Mouse (Mus musculus): ENCODE data around the gene Olfr1427. TPM values are rescaled to one million over a fixed set of nuclear protein-coding genes. Genes with fewer than 3 reads are reported as not detected.
"Not testable (repeated sequence)": the region's sequence is repeated elsewhere in the genome, so short reads cannot be mapped to it uniquely, and the experiment has no call there.

Olfr1427 gene
- polyA plus RNA-seq, 1 experiment from 2014 or later = not detected

- H3K27me3 ChIP-seq (ENCODE audit: insufficient read depth, low read length) = no peaks in the 10 kb centered on the region
- ATAC-seq (replicated peaks; ENCODE audit: low FRiP score, low read depth) = no peak
- no peak overlapping the region for H3K27ac ChIP-seq
- TF ChIP-seq CTCF (IDR thresholded peaks at IDR 0.05; ENCODE audit: low read depth) = no peak
- H3K9me3 ChIP-seq (replicated peaks; ENCODE audit: low read length) = no peaks in the 10 kb centered on the region
- no peak for DNase-seq (ENCODE audit: low spot score)
- no peak overlapping the region for H3K4me3 ChIP-seq (replicated peaks; ENCODE audit: low read depth, low read length)
- no peaks in the 10 kb centered on the region for H3K36me3 ChIP-seq (ENCODE audit: insufficient read depth, low read length)
- H3K9ac ChIP-seq (ENCODE audit: low read depth, low read length) = no peak overlapping the region
- no peaks in the 10 kb centered on the region for H3K4me1 ChIP-seq (replicated peaks; ENCODE audit: insufficient read depth, low read length)
- H3K4me2 ChIP-seq (ENCODE audit: low read length) = no peak overlapping the region
- WGBS = 67% methylated on average over 1 of the region's 1 CpGs
Measured at GRCm38 (mm10) chr19:12113807-12114206, 10.7 kb upstream of the Olfr1427 start.

- ATAC-seq (replicated peaks; ENCODE audit: low FRiP score, low read depth) = no peak
- Histone ChIP-seq H3K4me1 (replicated peaks; ENCODE audit: insufficient read depth, low read length) (no peaks in the 10 kb centered on the region), H3K4me2 (ENCODE audit: low read length) (no peak overlapping the region), H3K4me3 (replicated peaks; ENCODE audit: low read depth, low read length) (no peak overlapping the region), H3K27me3 (ENCODE audit: insufficient read depth, low read length) (no peaks in the 10 kb centered on the region), H3K9ac (ENCODE audit: low read depth, low read length) (no peak overlapping the region), H3K9me3 (replicated peaks; ENCODE audit: low read length) (no peaks in the 10 kb centered on the region), H3K27ac (no peak overlapping the region), H3K36me3 (ENCODE audit: insufficient read depth, low read length) (no peaks in the 10 kb centered on the region)
- TF ChIP-seq CTCF (IDR thresholded peaks at IDR 0.05; ENCODE audit: low read depth) = no peak
- 63% methylated on average over 1 of the region's 1 CpGs for WGBS
- DNase-seq (ENCODE audit: low spot score) = no peak
Measured at GRCm38 (mm10) chr19:12104541-12104940, 1.4 kb upstream of the Olfr1427 start.

DNA sequence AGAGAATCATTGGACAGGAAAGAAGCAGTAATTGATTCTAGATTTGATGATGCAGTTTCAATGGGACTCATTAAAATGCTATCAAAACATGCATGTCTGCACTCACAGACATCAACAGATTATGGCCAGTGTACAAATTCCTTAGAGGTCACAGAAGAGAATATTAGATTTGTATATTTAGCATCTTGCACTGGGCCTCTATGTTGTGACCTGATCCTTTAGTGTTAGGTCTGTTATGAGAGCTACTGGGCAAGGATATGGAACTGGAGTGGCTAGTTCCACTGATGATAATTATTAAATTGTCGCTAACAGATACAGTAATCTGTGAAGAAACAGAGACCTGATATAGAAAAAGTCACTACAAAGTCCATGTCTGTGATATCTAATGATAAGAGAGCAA lies 11.2 kb downstream of the Olfr1427 start, which contains the start of gene Olfr1426:
Gene Olfr1426 (minus strand): TSS at position 101 of the 400 bp plus-strand sequence.
- H3K9ac ChIP-seq (ENCODE audit: low read depth, low read length) = no peak within 1 kb of the TSS
- TF ChIP-seq CTCF (IDR thresholded peaks at IDR 0.05; ENCODE audit: low read depth) = no peak
- H3K27me3 ChIP-seq (ENCODE audit: insufficient read depth, low read length) = no peaks in the 10 kb centered on the region
- H3K36me3 ChIP-seq (ENCODE audit: insufficient read depth, low read length) = no peaks in the 10 kb centered on the region
- no peak for ATAC-seq (replicated peaks; ENCODE audit: low FRiP score, low read depth)
- no peaks in the 10 kb centered on the region for H3K9me3 ChIP-seq (replicated peaks; ENCODE audit: low read length)
- H3K27ac ChIP-seq = no peak within 1 kb of the TSS
- no peaks in the 10 kb centered on the region for H3K4me1 ChIP-seq (replicated peaks; ENCODE audit: insufficient read depth, low read length)
- no peak for DNase-seq (ENCODE audit: low spot score)
- 84% methylated on average over 1 of the region's 1 CpGs for WGBS
- no peak within 1 kb of the TSS for H3K4me3 ChIP-seq (replicated peaks; ENCODE audit: low read depth, low read length)
- no peak within 1 kb of the TSS for H3K4me2 ChIP-seq (ENCODE audit: low read length)

- not testable (repeated sequence) for H3K27ac ChIP-seq; H3K4me2 ChIP-seq (ENCODE audit: low read length); H3K27me3 ChIP-seq (ENCODE audit: insufficient read depth, low read length); DNase-seq (ENCODE audit: low spot score); H3K36me3 ChIP-seq (ENCODE audit: insufficient read depth, low read length); ATAC-seq (replicated peaks; ENCODE audit: low FRiP score, low read depth); H3K4me3 ChIP-seq (replicated peaks; ENCODE audit: low read depth, low read length); H3K9me3 ChIP-seq (replicated peaks; ENCODE audit: low read length); H3K4me1 ChIP-seq (replicated peaks; ENCODE audit: insufficient read depth, low read length); H3K9ac ChIP-seq (ENCODE audit: low read depth, low read length)
- 83% methylated on average over 4 of the region's 4 CpGs for WGBS
Measured at GRCm38 (mm10) chr19:12077631-12078030, 25.5 kb downstream of the Olfr1427 start, which contains the start of gene Olfr1425. Olfr1425 (minus strand) TSS chr19:12077731.

DNA sequence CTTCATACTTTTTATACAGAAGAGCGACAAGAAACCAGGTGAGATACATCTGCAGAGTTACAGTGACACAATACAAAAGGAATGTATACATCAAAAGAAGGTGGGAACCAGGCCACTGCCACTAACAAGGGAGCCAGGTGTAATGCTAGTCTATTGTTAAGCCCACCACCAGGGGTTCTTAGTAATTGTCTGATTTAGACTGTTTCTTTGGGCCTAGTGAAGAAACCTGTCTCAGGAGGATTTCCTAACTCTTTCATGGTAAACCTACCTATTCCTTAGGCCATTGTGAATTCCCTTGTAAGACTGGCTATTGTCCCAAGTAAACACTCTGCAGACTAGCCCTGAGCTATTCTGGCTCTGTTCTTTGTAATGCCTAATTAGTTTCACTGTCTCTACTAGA lies 33.6 kb downstream of the Olfr1427 start:
- not testable (repeated sequence) for H3K9me3 ChIP-seq (replicated peaks; ENCODE audit: low read length); H3K27me3 ChIP-seq (ENCODE audit: insufficient read depth, low read length); H3K4me1 ChIP-seq (replicated peaks; ENCODE audit: insufficient read depth, low read length); ATAC-seq (replicated peaks; ENCODE audit: low FRiP score, low read depth); H3K36me3 ChIP-seq (ENCODE audit: insufficient read depth, low read length); H3K4me3 ChIP-seq (replicated peaks; ENCODE audit: low read depth, low read length); DNase-seq (ENCODE audit: low spot score); H3K27ac ChIP-seq; H3K4me2 ChIP-seq (ENCODE audit: low read length); H3K9ac ChIP-seq (ENCODE audit: low read depth, low read length)
- 85% methylated on average over 1 of the region's 1 CpGs for WGBS

GRCm38 (mm10) chr19:12067806-12068205 lies 35.3 kb downstream of the Olfr1427 start:
- not testable (repeated sequence) for DNase-seq (ENCODE audit: low spot score); H3K4me1 ChIP-seq (replicated peaks; ENCODE audit: insufficient read depth, low read length); H3K27me3 ChIP-seq (ENCODE audit: insufficient read depth, low read length); H3K27ac ChIP-seq; H3K4me3 ChIP-seq (replicated peaks; ENCODE audit: low read depth, low read length); H3K36me3 ChIP-seq (ENCODE audit: insufficient read depth, low read length); H3K9me3 ChIP-seq (replicated peaks; ENCODE audit: low read length); ATAC-seq (replicated peaks; ENCODE audit: low FRiP score, low read depth); H3K9ac ChIP-seq (ENCODE audit: low read depth, low read length); H3K4me2 ChIP-seq (ENCODE audit: low read length)
- WGBS = 64% methylated on average over 1 of the region's 1 CpGs

- not testable (repeated sequence) for H3K4me2 ChIP-seq (ENCODE audit: low read length); H3K9me3 ChIP-seq (replicated peaks; ENCODE audit: low read length); H3K36me3 ChIP-seq (ENCODE audit: insufficient read depth, low read length); DNase-seq (ENCODE audit: low spot score); H3K27ac ChIP-seq; H3K27me3 ChIP-seq (ENCODE audit: insufficient read depth, low read length); H3K4me1 ChIP-seq (replicated peaks; ENCODE audit: insufficient read depth, low read length); ATAC-seq (replicated peaks; ENCODE audit: low FRiP score, low read depth); H3K9ac ChIP-seq (ENCODE audit: low read depth, low read length); H3K4me3 ChIP-seq (replicated peaks; ENCODE audit: low read depth, low read length)
- WGBS = 89% methylated on average over 1 of the region's 1 CpGs
Measured at GRCm38 (mm10) chr19:12062582-12062981, 40.6 kb downstream of the Olfr1427 start, which contains the start of gene Olfr1424. Olfr1424 (minus strand) TSS chr19:12062682.

Other genes with a start within 250 kb of the Olfr1427 start
- gene Olfr1418, start 242.3 kb downstream of the Olfr1427 start, polyA plus RNA-seq (2015; fragmentation: Nextera tagmentation; extraction: Ambion mirVana) = not detected in 2 replicates
- not detected in 2 replicates for gene Olfr1419, start 228.2 kb downstream of the Olfr1427 start, polyA plus RNA-seq (2015; fragmentation: Nextera tagmentation; extraction: Ambion mirVana)
- gene Olfr1420, start 216.8 kb downstream of the Olfr1427 start, polyA plus RNA-seq (2015; fragmentation: Nextera tagmentation; extraction: Ambion mirVana) = 0.08 TPM in 2 replicates
- gene Patl1, start 190.9 kb downstream of the Olfr1427 start, polyA plus RNA-seq (2015; fragmentation: Nextera tagmentation; extraction: Ambion mirVana) = 11.4 and 13.0 TPM in 2 replicates
- gene Osbp, start 137.4 kb downstream of the Olfr1427 start, polyA plus RNA-seq (2015; fragmentation: Nextera tagmentation; extraction: Ambion mirVana) = 6.1 and 6.2 TPM in 2 replicates
- not detected in 2 replicates for gene Olfr1423, start 62.0 kb downstream of the Olfr1427 start, polyA plus RNA-seq (2015; fragmentation: Nextera tagmentation; extraction: Ambion mirVana)
- not detected in 2 replicates for gene Olfr1424, start 40.7 kb downstream of the Olfr1427 start, polyA plus RNA-seq (2015; fragmentation: Nextera tagmentation; extraction: Ambion mirVana)
- not detected in 2 replicates for gene Olfr1425, start 25.6 kb downstream of the Olfr1427 start, polyA plus RNA-seq (2015; fragmentation: Nextera tagmentation; extraction: Ambion mirVana)
- not detected in 2 replicates for gene Olfr1426, start 11.3 kb downstream of the Olfr1427 start, polyA plus RNA-seq (2015; fragmentation: Nextera tagmentation; extraction: Ambion mirVana)
- not detected in 2 replicates for gene Olfr1428, start 12.6 kb upstream of the Olfr1427 start, polyA plus RNA-seq (2015; fragmentation: Nextera tagmentation; extraction: Ambion mirVana)
- gene Olfr76, start 19.9 kb upstream of the Olfr1427 start, polyA plus RNA-seq (2015; fragmentation: Nextera tagmentation; extraction: Ambion mirVana) = not detected in 2 replicates
- gene Olfr1555-ps1, start 66.8 kb upstream of the Olfr1427 start, polyA plus RNA-seq (2015; fragmentation: Nextera tagmentation; extraction: Ambion mirVana) = not detected in 2 replicates
- not detected in 2 replicates for gene Olfr1431, start 97.3 kb upstream of the Olfr1427 start, polyA plus RNA-seq (2015; fragmentation: Nextera tagmentation; extraction: Ambion mirVana)
- gene Olfr1432, start 129.3 kb upstream of the Olfr1427 start, polyA plus RNA-seq (2015; fragmentation: Nextera tagmentation; extraction: Ambion mirVana) = not detected in 2 replicates
- not detected in 2 replicates for gene Olfr262, start 138.3 kb upstream of the Olfr1427 start, polyA plus RNA-seq (2015; fragmentation: Nextera tagmentation; extraction: Ambion mirVana)
- gene Olfr235, start 157.7 kb upstream of the Olfr1427 start, polyA plus RNA-seq (2015; fragmentation: Nextera tagmentation; extraction: Ambion mirVana) = not detected in 2 replicates
- not detected in 2 replicates for gene Olfr1434, start 176.5 kb upstream of the Olfr1427 start, polyA plus RNA-seq (2015; fragmentation: Nextera tagmentation; extraction: Ambion mirVana)
- not detected in 2 replicates for gene Olfr1436, start 195.8 kb upstream of the Olfr1427 start, polyA plus RNA-seq (2015; fragmentation: Nextera tagmentation; extraction: Ambion mirVana)
- gene Olfr1437, start 221.8 kb upstream of the Olfr1427 start, polyA plus RNA-seq (2015; fragmentation: Nextera tagmentation; extraction: Ambion mirVana) = not detected in 2 replicates
- gene Olfr1438-ps1, start 232.6 kb upstream of the Olfr1427 start, polyA plus RNA-seq (2015; fragmentation: Nextera tagmentation; extraction: Ambion mirVana) = not detected in 2 replicates

Measured in kidney, postnatal 0 days (tissue).